8 mouse cellular contexts compared by ENCODE assay signal in the genomic region with DNA sequence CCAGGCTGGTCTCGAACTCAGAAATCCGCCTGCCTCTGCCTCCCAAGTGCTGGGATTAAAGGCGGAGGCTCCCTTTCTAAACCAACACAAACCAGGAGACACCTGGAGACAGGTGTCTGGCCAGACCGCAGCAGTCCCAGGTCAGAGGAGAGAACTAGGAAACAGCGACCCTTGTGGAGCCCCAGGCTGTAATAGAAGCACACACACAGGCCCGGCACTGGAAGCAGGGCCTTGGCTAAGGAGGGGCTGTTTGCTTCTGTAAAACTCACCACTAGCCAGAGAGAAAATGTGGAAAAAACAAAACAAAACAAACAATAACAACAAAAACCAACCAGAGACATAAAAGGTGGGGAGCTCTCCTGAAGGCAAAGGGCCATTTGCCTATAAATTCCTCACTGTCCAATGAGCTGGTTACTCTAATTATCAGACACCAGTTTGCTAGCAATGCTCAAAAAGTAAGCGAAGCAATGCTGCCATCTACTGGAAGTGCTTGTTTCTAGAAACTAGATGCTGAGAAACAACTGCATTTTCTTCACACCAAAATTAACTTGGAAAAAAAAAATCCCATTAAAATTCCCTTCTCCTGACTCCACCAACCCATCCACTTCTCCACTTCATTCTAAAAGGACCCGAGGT.
DNase-seq lines count a peak whose midpoint lies in the region; ATAC-seq and TF ChIP-seq lines count a peak whose summit lies in the region.

No protein-coding gene starts in this region.

- intact Hi-C loops in left cerebral cortex, postnatal 4 days (cut with DNase I): loop anchor here (5.0 kb wide), 2 partner anchors 150 to 385 kb away; no protein-coding TSS in a partner anchor

- H3K9ac ChIP-seq in forebrain, embryonic 15.5 days (replicated peaks): no peak overlapping the region

- WGBS in forebrain, embryonic 15.5 days: 60% methylated on average over 8 of the region's 8 CpGs
- WGBS in kidney, adult 2 months: 43% methylated on average over 8 of the region's 8 CpGs

- H3K27me3 ChIP-seq in E14TG2a.4 (ENCODE audit: insufficient read depth, low read length): no peaks in the 10 kb centered on the region; the same call in 1 of the 2 replicates
- no peaks in the 10 kb centered on the region for H3K27me3 ChIP-seq in forebrain, embryonic 15.5 days
- no peaks in the 10 kb centered on the region for H3K27me3 ChIP-seq in kidney, adult 2 months (replicated peaks; ENCODE audit: control insufficient read depth, insufficient read depth, low read length)

- TF ChIP-seq CTCF in E14TG2a.4 (conservative IDR thresholded peaks at IDR 0.05; ENCODE audit: low read length): peak; percentile 51
- TF ChIP-seq CTCF in kidney, adult 2 months (conservative IDR thresholded peaks at IDR 0.05; ENCODE audit: insufficient read depth, insufficient read length, low read depth, low read length): peak; percentile 23; the same call in 1 of the 2 replicates

- peak; percentile 57 for ATAC-seq in forebrain, embryonic 15.5 days (replicated peaks)

- no peak for TF ChIP-seq POLR2A in kidney, adult 2 months (IDR thresholded peaks at IDR 0.05; ENCODE audit: low read depth, low read length)

- H3K4me1 ChIP-seq in E14TG2a.4 (replicated peaks; ENCODE audit: low read depth, low read length): no peaks in the 10 kb centered on the region
- no peaks in the 10 kb centered on the region for H3K4me1 ChIP-seq in forebrain, embryonic 15.5 days
- no peaks in the 10 kb centered on the region for H3K4me1 ChIP-seq in kidney, adult 2 months (ENCODE audit: control insufficient read depth, insufficient read depth, low read length)

- H3K27ac ChIP-seq in forebrain, embryonic 15.5 days (replicated peaks): no peak overlapping the region
- no peak overlapping the region for H3K27ac ChIP-seq in kidney, adult 2 months (ENCODE audit: insufficient read depth, low read depth, low read length)

- no peak overlapping the region for H3K4me2 ChIP-seq in forebrain, embryonic 15.5 days (replicated peaks)

- H3K9me3 ChIP-seq in E14TG2a.4 (ENCODE audit: low read length): no peaks in the 10 kb centered on the region
- H3K9me3 ChIP-seq in forebrain, embryonic 15.5 days: no peaks in the 10 kb centered on the region

- DNase-seq in A20 (ENCODE audit: low read depth, low spot score): peak; percentile 57
- DNase-seq in cerebellum, adult 11 months: peak; percentile 43
- DNase-seq in kidney, adult 2 months: peak; percentile 71
- peak; percentile 58 for DNase-seq in left cerebral cortex, postnatal 4 days
- peak; percentile 29 to 49 for DNase-seq in natural killer cell, adult 2 months (ENCODE audit: low spot score in 2 of 2)
- peak; percentile 46 for DNase-seq in yolk sac, embryonic 10.5 days (ENCODE audit: low spot score)

- no peak overlapping the region for H3K4me3 ChIP-seq in E14TG2a.4 (replicated peaks; ENCODE audit: low read length)
- H3K4me3 ChIP-seq in forebrain, embryonic 15.5 days: no peak overlapping the region
- H3K4me3 ChIP-seq in kidney, adult 2 months (ENCODE audit: insufficient read depth, low read depth, low read length): no peak overlapping the region

- no peaks in the 10 kb centered on the region for H3K36me3 ChIP-seq in E14TG2a.4 (ENCODE audit: insufficient read depth, low read length)
- H3K36me3 ChIP-seq in forebrain, embryonic 15.5 days: no peaks in the 10 kb centered on the region
- H3K36me3 ChIP-seq in kidney, adult 2 months (ENCODE audit: control insufficient read depth, insufficient read depth, low read length): peaks cover 3% of the 10 kb centered on the region; the same call in 1 of the 2 replicates
